Mouse (Mus musculus) forebrain, embryonic 12.5 days (tissue): ENCODE measurements around the gene Hist1h4f. TPM values are rescaled to one million over a fixed set of nuclear protein-coding genes. Genes with fewer than 3 reads are reported as not detected.
"Not testable (repeated sequence)": the region's sequence is repeated elsewhere in the genome, so short reads cannot be mapped to it uniquely, and the experiment has no call there.

Source experiments
- ATAC-seq: fragments of 200-750 bp; cut with Nextera tagmentation; 2 replicates; pipeline ENCODE4 v1.8.0; 2017; ENCODE audit warnings: moderate TSS enrichment; ENCODE audit not compliant: low FRiP score
- H3K27ac ChIP-seq: fragments of 300-500 bp; sonication (generic); 2 replicates; pipeline ENCODE4 v1.5.1; 2016; ENCODE audit warnings: mild to moderate bottlenecking
- H3K27me3 ChIP-seq: fragments of 300-500 bp; sonication (generic); 2 replicates; pipeline ENCODE4 v1.6.1; 2016; ENCODE audit warnings: mild to moderate bottlenecking
- H3K36me3 ChIP-seq: fragments of 300-500 bp; sonication (generic); replicated peaks from 2 replicates; pipeline ENCODE4 v1.6.1; 2016; ENCODE audit warnings: mild to moderate bottlenecking
- H3K4me1 ChIP-seq: fragments of 300-500 bp; sonication (generic); 2 replicates; pipeline ENCODE4 v1.6.1; 2016
- H3K4me2 ChIP-seq: fragments of 300-500 bp; sonication (generic); 2 replicates; pipeline ENCODE4 v1.6.1; 2016; ENCODE audit warnings: mild to moderate bottlenecking, moderate library complexity
- H3K4me3 ChIP-seq: fragments of 300-500 bp; sonication (generic); replicated peaks from 2 replicates; pipeline ENCODE4 v1.5.1; 2016; ENCODE audit warnings: mild to moderate bottlenecking
- H3K9ac ChIP-seq: fragments of 300-500 bp; sonication (generic); 2 replicates; pipeline ENCODE4 v1.6.1; 2016; ENCODE audit warnings: mild to moderate bottlenecking
- H3K9me3 ChIP-seq: fragments of 300-500 bp; sonication (generic); 2 replicates; pipeline ENCODE4 v1.6.1; 2016
- WGBS: fragments of 180-500 bp; shearing (Covaris S2); methylation state at CpG from one replicate; pipeline ENCODE4 v1.1.7; 2016; 5-methylcytosine and 5-hydroxymethylcytosine counted together
- polyA plus RNA-seq: library from polyadenylated mRNA; unstranded; fragments of >200 nt; fragmentation: Nextera tagmentation; extraction: Ambion mirVana; gene quantifications from 2 replicates; pipeline ENCODE4 v1.2.1, GENCODE M21; 2016

The Hist1h4f gene
- polyA plus RNA-seq, 1 experiment from 2014 or later: 1.4 TPM

GRCm38 (mm10) chr13:23574546-23575170, 23.2 kb upstream of the Hist1h4f start:
- H3K9me3 ChIP-seq, H3K27me3 ChIP-seq, H3K36me3 ChIP-seq: not testable (repeated sequence)
- ATAC-seq: 0 out of 2 replicates have a peak, but pooled peaks have one; percentile 0
- peak overlapping the region; percentile 56; the same call in 1 of the 2 replicates for H3K9ac ChIP-seq
- WGBS: 2% methylated on average over 10 of the region's 39 CpGs
- H3K27ac ChIP-seq: peak overlapping the region; percentile 97
- peak overlapping the region; percentile 67 for H3K4me2 ChIP-seq
- H3K4me3 ChIP-seq: peak overlapping the region; percentile 47
- H3K4me1 ChIP-seq: peaks cover 31% of the 10 kb centered on the region

- peak within 1 kb of the TSS; percentile 56 for H3K9ac ChIP-seq
- H3K27me3 ChIP-seq, H3K36me3 ChIP-seq, H3K9me3 ChIP-seq: not testable (repeated sequence)
- peaks cover 31% of the 10 kb centered on the region for H3K4me1 ChIP-seq
- under 1% methylated on average over 40 of the region's 42 CpGs for WGBS
- peak; percentile 93 for ATAC-seq
- peak within 1 kb of the TSS; percentile 67 for H3K4me2 ChIP-seq
- H3K27ac ChIP-seq: peak within 1 kb of the TSS; percentile 97
- H3K4me3 ChIP-seq: peak within 1 kb of the TSS; percentile 47
Observed at GRCm38 (mm10) chr13:23573898-23574524, 22.6 kb upstream of the Hist1h4f start, which contains the start of the genes Hist1h2bf and Hist1h2ad. Hist1h2bf (minus strand) TSS chr13:23574196. Hist1h2ad (plus strand) TSS chr13:23574381.

- Histone ChIP-seq H3K9ac (peak overlapping the region; percentile 77), H3K4me2 (peak overlapping the region; percentile 66), H3K27ac (peak overlapping the region; percentile 97), H3K4me3 (peak overlapping the region; percentile 47), H3K4me1 (peaks cover 31% of the 10 kb centered on the region)
- H3K36me3 ChIP-seq, H3K27me3 ChIP-seq, H3K9me3 ChIP-seq, ATAC-seq: not testable (repeated sequence)
- 6% methylated on average over 20 of the region's 20 CpGs for WGBS
Observed at GRCm38 (mm10) chr13:23573034-23573897, 21.8 kb upstream of the Hist1h4f start.

- peak overlapping the region; percentile 97 for H3K27ac ChIP-seq
- H3K36me3 ChIP-seq: no peaks in the 10 kb centered on the region
- no peaks in the 10 kb centered on the region for H3K27me3 ChIP-seq
- peak overlapping the region; percentile 47 for H3K4me3 ChIP-seq
- WGBS: 33% methylated on average over 2 of the region's 2 CpGs
- ATAC-seq: no peak
- no peaks in the 10 kb centered on the region for H3K9me3 ChIP-seq
- H3K4me2 ChIP-seq: peak overlapping the region; percentile 66
- H3K4me1 ChIP-seq: peaks cover 31% of the 10 kb centered on the region
- H3K9ac ChIP-seq: peak overlapping the region; percentile 77
Observed at GRCm38 (mm10) chr13:23572218-23573033, 21.0 kb upstream of the Hist1h4f start.

- not testable (repeated sequence) for ATAC-seq, H3K27me3 ChIP-seq, H3K36me3 ChIP-seq, H3K9me3 ChIP-seq
- peak overlapping the region; percentile 66 for H3K4me2 ChIP-seq
- H3K27ac ChIP-seq: peak overlapping the region; percentile 97
- under 1% methylated on average over 14 of the region's 34 CpGs for WGBS
- peaks cover 24% of the 10 kb centered on the region for H3K4me1 ChIP-seq
- H3K4me3 ChIP-seq: peak overlapping the region; percentile 47
- peak overlapping the region; percentile 77 for H3K9ac ChIP-seq
Observed at GRCm38 (mm10) chr13:23571504-23572217, 20.2 kb upstream of the Hist1h4f start.

GRCm38 (mm10) chr13:23571022-23571503, 19.6 kb upstream of the Hist1h4f start, which contains the start of the genes Hist1h2ae and Hist1h2bg:
Hist1h2ae (minus strand) TSS chr13:23571220.
Hist1h2bg (plus strand) TSS chr13:23571396.
- ATAC-seq: peak; percentile 90
- Histone ChIP-seq H3K4me2 (peak within 1 kb of the TSS; percentile 66), H3K9ac (peak within 1 kb of the TSS; percentile 77), H3K27me3 (no peaks in the 10 kb centered on the region), H3K4me1 (peaks cover 18% of the 10 kb centered on the region), H3K27ac (peak within 1 kb of the TSS; percentile 97), H3K4me3 (peak within 1 kb of the TSS; percentile 47), H3K9me3 (no peaks in the 10 kb centered on the region), H3K36me3 (no peaks in the 10 kb centered on the region)
- WGBS: under 1% methylated on average over 18 of the region's 18 CpGs

GRCm38 (mm10) chr13:23570261-23571021, 19.0 kb upstream of the Hist1h4f start:
- Histone ChIP-seq H3K4me1 (peaks cover 17% of the 10 kb centered on the region), H3K9ac (peak overlapping the region; percentile 49), H3K4me2 (peak overlapping the region; percentile 66), H3K27ac (peak overlapping the region; percentile 97), H3K4me3 (peak overlapping the region; percentile 47)
- H3K36me3 ChIP-seq, H3K27me3 ChIP-seq, H3K9me3 ChIP-seq, ATAC-seq: not testable (repeated sequence)
- under 1% methylated on average over 29 of the region's 41 CpGs for WGBS

- H3K4me2 ChIP-seq: no peak overlapping the region
- no peaks in the 10 kb centered on the region for H3K36me3 ChIP-seq
- H3K27ac ChIP-seq: peak overlapping the region; percentile 99; the same call in 1 of the 2 replicates
- WGBS: 84% methylated on average over 2 of the region's 2 CpGs
- H3K4me1 ChIP-seq: no peaks in the 10 kb centered on the region; the same call in 1 of the 2 replicates
- H3K27me3 ChIP-seq: no peaks in the 10 kb centered on the region
- H3K4me3 ChIP-seq: no peak overlapping the region
- no peak for ATAC-seq
- H3K9ac ChIP-seq: no peak overlapping the region
- H3K9me3 ChIP-seq: no peaks in the 10 kb centered on the region
Observed at GRCm38 (mm10) chr13:23564482-23564881, 13.0 kb upstream of the Hist1h4f start.

- Histone ChIP-seq H3K4me2 (peak overlapping the region; percentile 64), H3K4me1 (no peaks in the 10 kb centered on the region; the same call in 1 of the 2 replicates), H3K27ac (peak overlapping the region; percentile 99), H3K9ac (peak overlapping the region; percentile 48), H3K36me3 (no peaks in the 10 kb centered on the region), H3K4me3 (peak overlapping the region; percentile 44), H3K27me3 (no peaks in the 10 kb centered on the region), H3K9me3 (no peaks in the 10 kb centered on the region)
- peak; percentile 57 for ATAC-seq
- 2% methylated on average over 18 of the region's 18 CpGs for WGBS
Observed at GRCm38 (mm10) chr13:23562699-23563462, 11.4 kb upstream of the Hist1h4f start.
